Mouse (Mus musculus) left cerebral cortex, postnatal 25 days (tissue): ENCODE data around the gene Zkscan7. TPM values are rescaled to one million over a fixed set of nuclear protein-coding genes. Genes with fewer than 3 reads are reported as not detected.
A peak's percentile ranks its signal among the peaks of the same experiment; 100 is the strongest.
"Not testable (repeated sequence)": the region's sequence is repeated elsewhere in the genome, so short reads cannot be mapped to it uniquely, and the experiment has no call there.

Experiments used
- DNase-seq, 2 experiments: peaks; one replicate each; pipeline ENCODE4 v3.0.0; 2022; ENCODE audit warnings: low spot score in 2 of 2, mixed read lengths in 1 of 2
- intact Hi-C: fragments of 180-260 bp; cut with DNase I; formaldehyde crosslinking; loops from one replicate; pipeline ENCODE4 v1.15.1; 2025
- total RNA-seq, 2 experiments: library from RNA; stranded (reverse); gene quantifications; 2 replicates each; pipeline ENCODE4 v1.2.3; 2021

The Zkscan7 gene
- total RNA-seq: 1 to 10 TPM; 4.1 to 5.0 TPM

- intact Hi-C loops: no loop called here
- DNase-seq: no peak
These were observed at the start of gene Zkscan7 for GRCm38 (mm10) chr9:122885385-122885784. Gene Zkscan7, plus strand, starts transcription at chr9:122885685.

DNA sequence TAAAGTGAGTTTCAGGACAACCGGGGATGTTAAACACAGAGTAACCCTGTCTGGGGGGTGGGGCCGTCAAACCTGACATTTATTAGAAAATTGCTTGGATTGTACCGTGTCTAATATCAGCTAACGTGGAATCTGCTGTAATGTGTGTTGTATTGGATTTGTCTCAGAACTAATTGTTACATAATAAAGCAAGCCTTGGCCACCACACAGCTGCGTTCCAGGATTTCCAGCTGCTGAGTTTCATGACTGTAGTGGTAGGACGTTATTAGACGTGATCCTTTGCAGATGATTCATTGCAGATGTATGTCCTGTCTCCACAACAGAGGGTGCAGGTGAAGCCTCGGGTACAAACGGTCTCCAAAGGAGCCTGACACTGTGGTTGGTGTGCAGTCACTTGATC is 49.4 kb upstream of the Zkscan7 start:
- intact Hi-C loops: no loop called here
- DNase-seq: no peak

DNA sequence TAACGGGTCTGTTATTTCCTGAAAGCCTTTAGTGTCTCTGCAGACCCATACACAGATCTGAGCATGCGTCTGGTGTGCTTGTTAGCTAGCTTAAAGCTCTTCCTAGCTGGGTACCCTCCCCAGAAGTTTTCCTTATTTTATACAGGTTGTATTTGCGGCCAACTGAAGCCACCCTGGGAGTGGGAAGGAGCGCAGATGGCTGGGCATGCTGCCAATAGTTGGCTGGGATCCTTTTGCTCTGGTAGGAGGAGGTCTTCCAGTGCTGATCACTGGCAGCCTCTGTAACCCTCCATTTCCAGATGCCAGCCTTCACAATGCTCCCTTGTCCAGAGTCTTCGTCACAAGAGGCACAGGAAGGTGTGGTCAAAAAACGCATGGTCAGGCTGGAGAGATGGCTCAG is 48.7 kb upstream of the Zkscan7 start:
- DNase-seq: peak; percentile 52 to 65
- intact Hi-C loops: no loop called here

- intact Hi-C loops: no loop called here
These were observed 48.3 kb upstream of the Zkscan7 start for GRCm38 (mm10) chr9:122837216-122837615.

GRCm38 (mm10) chr9:122837680-122838079 is 47.8 kb upstream of the Zkscan7 start:
- intact Hi-C loops: no loop called here
- DNase-seq: no peak

More at GRCm38 (mm10) chr9:122837216-122837615, 48.3 kb upstream of the Zkscan7 start:
- DNase-seq: no peak

- no peak for DNase-seq
These were observed 41.7 kb upstream of the Zkscan7 start, which contains the start of gene Gm35549 for GRCm38 (mm10) chr9:122843760-122844159. Gene Gm35549, minus strand, starts transcription at chr9:122844035.

GRCm38 (mm10) chr9:122845621-122846020 is 39.9 kb upstream of the Zkscan7 start:
- intact Hi-C loops: no loop called here
- DNase-seq: no peak

More at GRCm38 (mm10) chr9:122843760-122844159, 41.7 kb upstream of the Zkscan7 start, which contains the start of gene Gm35549:
- intact Hi-C loops: no loop called here

DNA sequence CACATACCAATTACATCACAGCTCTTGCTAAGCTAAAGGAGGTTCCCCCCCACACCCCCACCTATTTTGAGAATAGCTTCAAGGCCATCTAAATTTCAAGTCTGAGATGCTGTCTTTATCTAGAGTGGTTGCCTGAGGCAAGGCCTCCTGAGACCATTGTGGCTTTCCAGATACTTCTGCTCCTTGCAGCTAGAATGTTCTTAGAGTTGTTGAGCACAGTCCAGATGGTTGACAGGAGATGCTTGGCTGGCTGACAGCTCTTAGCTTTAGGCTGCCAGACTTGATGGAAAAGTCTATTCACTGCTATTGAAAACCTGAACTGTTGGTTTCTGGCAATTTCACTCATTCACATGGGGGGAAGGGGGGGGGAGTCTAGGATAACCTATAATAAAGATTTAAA is 39.3 kb upstream of the Zkscan7 start:
- intact Hi-C loops: no loop called here
- DNase-seq: peak; percentile 55 to 75

- DNase-seq, intact Hi-C loops: not testable (repeated sequence)
These were observed 37.6 kb upstream of the Zkscan7 start for GRCm38 (mm10) chr9:122847811-122848311.

GRCm38 (mm10) chr9:122854526-122854925 is 31.0 kb upstream of the Zkscan7 start:
- no peak for DNase-seq
- intact Hi-C loops: no loop called here

GRCm38 (mm10) chr9:122855141-122855540 is 30.3 kb upstream of the Zkscan7 start:
- DNase-seq, intact Hi-C loops: not testable (repeated sequence)

DNA sequence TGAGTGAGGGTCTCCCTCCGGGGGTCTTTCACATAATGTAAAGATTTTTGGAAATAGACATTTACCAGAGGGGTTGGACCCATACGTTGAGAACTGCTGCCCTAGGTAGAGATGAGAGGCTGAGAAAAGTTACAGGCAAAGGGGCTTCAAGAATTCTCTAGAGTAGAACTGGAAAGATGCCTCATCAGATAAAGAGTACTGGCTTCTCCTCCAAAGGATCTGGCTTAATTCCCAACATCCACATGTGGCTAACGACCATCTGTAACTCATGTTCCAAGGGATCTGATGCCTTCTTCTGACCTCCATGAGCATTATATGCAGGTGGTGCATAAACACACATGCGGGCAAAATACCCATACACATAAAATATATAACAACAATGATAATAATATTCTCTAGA is 29.9 kb upstream of the Zkscan7 start:
- DNase-seq: no peak
- intact Hi-C loops: no loop called here

DNA sequence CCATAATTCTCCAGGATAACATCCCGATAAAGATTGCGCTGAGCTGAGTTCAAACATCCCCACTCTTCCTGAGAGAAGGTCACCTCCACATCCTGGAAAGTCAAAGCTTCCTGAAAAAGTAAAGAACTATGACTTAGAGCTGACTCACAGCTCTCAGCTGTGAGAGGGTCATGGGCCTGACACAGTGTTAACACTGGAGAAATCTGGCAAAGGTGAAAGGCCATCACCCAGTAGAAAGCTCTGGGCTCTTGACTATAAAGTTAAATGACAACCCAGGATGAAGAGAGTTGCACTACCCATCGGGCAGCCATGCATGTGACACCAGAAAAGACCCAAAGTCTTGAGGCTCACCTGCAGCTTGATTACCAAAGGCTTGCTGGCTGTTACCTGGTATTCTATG is 28.8 kb upstream of the Zkscan7 start:
- intact Hi-C loops: no loop called here
- DNase-seq: no peak

GRCm38 (mm10) chr9:122860752-122861151 is 24.7 kb upstream of the Zkscan7 start:
- intact Hi-C loops: no loop called here
- no peak for DNase-seq

GRCm38 (mm10) chr9:122863731-122864130 is 21.8 kb upstream of the Zkscan7 start:
- DNase-seq: no peak
- intact Hi-C loops: no loop called here

DNA sequence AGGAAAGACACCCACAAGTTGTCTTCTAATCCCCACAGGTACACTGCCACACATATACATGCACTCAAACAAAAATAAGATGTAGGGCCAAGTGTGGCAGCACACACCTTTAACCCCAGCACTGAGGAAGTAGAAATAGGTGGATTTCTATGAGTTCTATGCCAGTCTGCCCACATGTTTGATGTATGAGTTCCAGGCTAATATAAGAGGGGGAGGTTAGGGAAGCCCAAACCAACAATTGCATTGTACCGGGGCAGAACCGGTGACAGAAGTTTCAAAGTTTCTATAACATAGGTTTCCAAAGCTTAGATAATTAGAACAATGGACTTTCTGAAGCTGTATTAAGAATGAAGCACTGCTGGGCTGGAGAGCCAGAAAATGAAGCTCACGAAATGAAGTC is 20.6 kb upstream of the Zkscan7 start:
- intact Hi-C loops: loop anchor here (5.0 kb wide), 1 partner anchor 87 kb away; the partner anchor contains the start of genes 1110059G10Rik and Kif15
- DNase-seq: no peak

GRCm38 (mm10) chr9:122865697-122866166 is 19.8 kb upstream of the Zkscan7 start, which contains the start of gene Zfp445:
Gene Zfp445, minus strand, starts transcription at chr9:122866006.
- intact Hi-C loops: loop anchor here (5.0 kb wide), 1 partner anchor 87 kb away; the partner anchor contains the start of genes 1110059G10Rik and Kif15
- peak; percentile 83 to 84 for DNase-seq

DNA sequence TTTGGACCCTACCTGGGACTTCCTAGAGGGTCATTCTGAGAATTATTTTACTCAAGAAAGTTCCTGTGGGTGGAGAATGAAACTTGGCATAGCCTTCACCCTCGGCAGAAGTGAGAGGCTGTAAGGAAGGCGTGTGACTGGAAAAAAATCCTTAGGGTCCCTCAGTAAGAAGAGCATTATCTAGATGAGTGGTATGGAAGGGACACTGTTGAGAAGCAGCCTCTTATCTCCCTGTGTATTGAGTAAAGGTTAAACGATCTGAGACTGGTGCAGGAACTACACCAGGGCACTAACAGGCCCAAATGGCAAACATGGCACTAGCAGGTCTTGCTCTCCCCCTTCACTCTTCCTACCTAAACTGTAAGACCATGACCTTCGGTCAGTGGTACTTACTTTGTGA is 19.3 kb upstream of the Zkscan7 start:
- no peak for DNase-seq
- intact Hi-C loops: loop anchor here (5.0 kb wide), 1 partner anchor 86 kb away; the partner anchor contains the start of genes 1110059G10Rik and Kif15

DNA sequence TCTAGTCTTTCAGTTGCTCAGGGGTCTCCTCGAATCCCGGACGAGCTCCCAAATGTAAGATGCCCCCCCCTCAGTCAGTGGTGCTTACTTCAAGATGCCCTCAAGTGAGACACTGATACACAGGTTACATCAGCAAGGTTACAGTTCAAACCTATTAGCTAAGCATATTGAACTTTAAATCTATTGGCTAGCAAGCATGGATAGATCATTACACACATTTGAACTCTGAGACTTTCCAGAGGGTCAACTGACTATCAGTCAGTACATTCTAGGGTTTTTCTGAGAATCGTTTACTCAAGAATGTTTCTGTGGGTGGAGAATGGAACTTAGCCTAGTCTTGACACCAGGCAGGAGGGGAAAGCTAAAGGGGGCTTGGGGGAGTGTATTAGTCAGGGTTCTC is 12.9 kb upstream of the Zkscan7 start:
- intact Hi-C loops: no loop called here
- no peak for DNase-seq

DNA sequence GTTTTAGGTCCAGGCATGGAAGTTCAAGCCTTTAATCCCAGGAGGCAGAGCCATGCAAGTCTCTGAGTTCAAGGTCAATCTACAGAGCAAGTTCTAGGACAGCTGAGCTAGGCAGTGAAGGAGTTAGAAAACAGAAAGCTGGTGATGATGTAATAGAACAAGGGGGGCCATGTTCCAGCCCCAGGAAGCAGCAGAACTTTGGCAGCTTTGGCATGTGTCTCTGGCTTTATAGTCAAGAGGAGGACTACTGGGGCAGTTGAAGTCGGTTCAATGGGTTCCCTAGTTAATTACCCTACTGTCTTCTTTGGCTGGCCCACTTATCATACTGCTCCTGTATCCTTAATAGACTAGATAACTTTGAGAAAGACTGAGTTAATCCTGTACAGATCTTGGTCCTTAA is 10.8 kb upstream of the Zkscan7 start:
- DNase-seq: no peak
- intact Hi-C loops: no loop called here

DNA sequence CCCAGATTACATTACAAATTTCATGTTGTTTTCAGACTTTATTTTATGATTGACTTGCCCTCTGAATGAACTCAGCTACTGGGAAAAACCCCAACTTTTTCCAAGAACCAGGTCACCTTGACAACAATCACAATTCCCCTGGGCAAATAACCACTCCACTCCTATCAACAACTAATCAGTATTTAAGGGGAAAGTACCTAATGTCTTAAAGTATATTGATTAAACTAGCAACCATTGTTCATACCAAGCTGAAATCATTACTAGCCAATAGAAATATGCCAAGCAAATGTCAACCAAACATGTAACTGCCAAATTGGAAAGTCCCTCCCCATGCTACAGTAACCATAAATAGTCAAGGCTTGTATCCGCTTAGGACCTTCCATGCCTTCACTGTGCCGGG is 10.3 kb upstream of the Zkscan7 start:
- intact Hi-C loops: no loop called here
- no peak for DNase-seq
